Mouse (Mus musculus) large intestine, adult 2 months (tissue): Measurements from ENCODE around the gene Trim59. TPM values are rescaled to one million over a fixed set of nuclear protein-coding genes. Genes with fewer than 3 reads are reported as not detected.
A peak's percentile ranks its signal among the peaks of the same experiment; 100 is the strongest.

ENCODE experiments used
- DNase-seq: peaks from one replicate; pipeline ENCODE4 v3.0.0-alpha.2; 2012; ENCODE audit warnings: low read depth, low spot score
- WGBS: fragments of 180-500 bp; shearing (Covaris S2); methylation state at CpG from one replicate; pipeline ENCODE4 v1.1.7; 2018; 5-methylcytosine and 5-hydroxymethylcytosine counted together
- polyA plus RNA-seq: library from polyadenylated mRNA; depleted of rRNA; stranded (reverse); fragments of >200 nt; gene quantifications from 2 replicates; pipeline ENCODE4 v1.2.3, GENCODE M21; 2012; rRNA removed

Gene Trim59
- polyA plus RNA-seq, 1 experiment: 1.8 TPM

DNA sequence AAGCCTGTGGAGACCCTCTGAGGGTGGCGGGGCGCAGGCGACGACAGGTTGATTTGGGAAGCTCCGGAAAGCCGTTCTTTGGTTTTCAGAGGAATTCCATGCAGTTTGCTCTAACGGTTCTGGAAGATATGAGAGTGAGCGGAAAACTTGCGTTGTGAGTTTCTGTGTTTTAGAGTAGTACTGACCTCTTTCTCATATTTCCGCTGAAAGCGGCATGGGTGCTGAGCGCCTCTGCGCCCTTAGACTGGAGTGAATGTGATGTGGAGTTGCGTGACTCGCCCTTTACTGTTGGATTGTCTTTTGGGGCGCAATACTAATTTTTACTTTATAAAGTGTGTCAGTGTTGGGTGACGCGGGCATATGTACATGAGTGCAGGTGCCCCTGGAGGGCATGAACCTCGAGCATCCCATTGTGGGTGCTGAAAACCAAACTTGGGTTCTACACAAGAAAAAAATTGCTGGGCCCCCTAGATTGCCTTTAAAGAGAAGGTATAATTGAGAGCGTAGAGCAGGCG lies 38.3 kb downstream of the Trim59 start:
- DNase-seq: no peak
- WGBS: 3% methylated on average over 21 of the region's 21 CpGs

GRCm38 (mm10) chr3:69005338-69006245 lies 39.0 kb downstream of the Trim59 start:
- under 1% methylated on average over 72 of the region's 72 CpGs for WGBS
- DNase-seq: no peak

- peak; percentile 91 for DNase-seq
- WGBS: under 1% methylated on average over 76 of the region's 76 CpGs
These were observed 39.9 kb downstream of the Trim59 start, which contains the start of the genes Ift80 and Smc4 for GRCm38 (mm10) chr3:69004437-69005337. TSS of gene Ift80 (minus strand) at chr3:69004570. TSS of gene Smc4 (plus strand) at chr3:69004738.

- under 1% methylated on average over 7 of the region's 7 CpGs for WGBS
- no peak for DNase-seq
These were observed 40.5 kb downstream of the Trim59 start for GRCm38 (mm10) chr3:69004055-69004436.

DNA sequence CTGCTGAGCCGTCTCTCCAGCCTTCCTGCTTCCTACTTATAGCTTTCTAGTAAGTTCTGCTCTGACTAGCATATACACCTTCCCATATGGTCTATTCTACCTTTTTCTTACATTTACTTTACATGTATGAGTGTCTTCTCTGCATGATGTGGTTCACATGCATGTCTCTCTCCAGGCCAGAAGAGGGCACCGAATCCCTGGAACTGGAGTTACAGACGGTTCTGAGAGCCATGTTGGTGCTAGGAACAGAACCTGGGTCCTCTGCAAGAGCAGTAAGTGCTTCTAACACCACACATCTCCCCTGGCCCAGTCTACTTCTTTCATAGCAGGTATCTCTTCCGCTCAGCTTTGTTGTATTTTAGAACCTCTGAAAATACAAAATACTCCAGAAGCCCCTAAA lies 41.8 kb downstream of the Trim59 start:
- DNase-seq: no peak
- WGBS: 91% methylated on average over 4 of the region's 4 CpGs

DNA sequence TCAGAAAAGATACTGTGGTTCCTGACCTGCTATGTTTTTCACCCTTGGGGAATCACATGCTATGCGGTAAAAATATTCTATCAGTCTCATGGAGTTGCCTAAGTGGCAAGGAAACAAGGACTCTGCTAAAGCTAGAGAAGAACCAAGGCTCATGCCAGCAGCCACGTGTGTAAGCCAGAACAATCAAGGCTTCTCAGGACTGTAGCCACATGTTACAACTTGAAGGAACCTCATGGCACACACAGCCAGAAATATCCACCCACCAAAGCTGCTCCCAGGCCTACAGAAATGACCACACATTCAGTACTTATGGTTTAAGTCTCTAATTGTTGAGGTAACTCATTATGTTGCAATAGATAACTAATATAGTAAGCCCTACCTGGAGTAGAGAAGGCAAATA lies 58.0 kb downstream of the Trim59 start:
- DNase-seq: no peak
- WGBS: 79% methylated on average over 2 of the region's 2 CpGs

Other genes starting within 250 kb of the Trim59 start
- 0.27 and 0.41 TPM in 2 replicates for gene 1110032F04Rik, start 175.2 kb downstream of the Trim59 start, polyA plus RNA-seq
- 0.99 and 1.8 TPM in 2 replicates for gene Ift80, start 40.2 kb downstream of the Trim59 start, polyA plus RNA-seq
- 2.7 and 5.1 TPM in 2 replicates for gene Smc4, start 40.0 kb downstream of the Trim59 start, polyA plus RNA-seq
- gene Kpna4, start 82.4 kb upstream of the Trim59 start, polyA plus RNA-seq: 6.5 and 9.3 TPM in 2 replicates
- 0.77 and 5.4 TPM in 2 replicates for gene Arl14, start 177.7 kb upstream of the Trim59 start, polyA plus RNA-seq